Mouse (Mus musculus) intestine, embryonic 15.5 days (tissue): Measurements from ENCODE around the gene Slc17a6. TPM values are rescaled to one million over a fixed set of nuclear protein-coding genes. Genes with fewer than 3 reads are reported as not detected.

Experiments used
- ATAC-seq: fragments of 200-750 bp; cut with Nextera tagmentation; 2 replicates; pipeline ENCODE4 v1.8.0; 2017; ENCODE audit warnings: moderate TSS enrichment, moderate library complexity
- H3K27ac ChIP-seq: fragments of 300-500 bp; sonication (generic); 2 replicates; pipeline ENCODE4 v1.5.1; 2015; ENCODE audit warnings: mild to moderate bottlenecking, inconsistent platforms
- H3K27me3 ChIP-seq: fragments of 300-500 bp; sonication (generic); replicated peaks from 2 replicates; pipeline ENCODE4 v1.6.1; 2015; ENCODE audit warnings: inconsistent platforms
- H3K36me3 ChIP-seq: fragments of 300-500 bp; sonication (generic); 2 replicates; pipeline ENCODE4 v1.6.1; 2015; ENCODE audit warnings: inconsistent platforms
- H3K4me1 ChIP-seq: fragments of 300-500 bp; sonication (generic); replicated peaks from 2 replicates; pipeline ENCODE4 v1.6.1; 2015; ENCODE audit warnings: inconsistent platforms
- H3K4me2 ChIP-seq: fragments of 300-500 bp; sonication (generic); replicated peaks from 2 replicates; pipeline ENCODE4 v1.6.1; 2015; ENCODE audit warnings: mild to moderate bottlenecking, inconsistent platforms
- H3K4me3 ChIP-seq: fragments of 300-500 bp; sonication (generic); replicated peaks from 2 replicates; pipeline ENCODE4 v1.5.1; 2015; ENCODE audit warnings: inconsistent platforms
- H3K9ac ChIP-seq: fragments of 300-500 bp; sonication (generic); 2 replicates; pipeline ENCODE4 v1.6.1; 2015; ENCODE audit warnings: inconsistent platforms
- H3K9me3 ChIP-seq: fragments of 300-500 bp; sonication (generic); 2 replicates; pipeline ENCODE4 v1.6.1; 2016; ENCODE audit warnings: inconsistent platforms
- WGBS: fragments of 180-500 bp; shearing (Covaris S2); methylation state at CpG from one replicate; pipeline ENCODE4 v1.1.7; 2015; 5-methylcytosine and 5-hydroxymethylcytosine counted together
- polyA plus RNA-seq: library from polyadenylated mRNA; unstranded; fragments of >200 nt; fragmentation: Nextera tagmentation; extraction: Ambion mirVana; gene quantifications from 2 replicates; pipeline ENCODE4 v1.2.1, GENCODE M21; 2015

Slc17a6 gene
- polyA plus RNA-seq, 1 experiment from 2014 or later, result 0.34 TPM

DNA sequence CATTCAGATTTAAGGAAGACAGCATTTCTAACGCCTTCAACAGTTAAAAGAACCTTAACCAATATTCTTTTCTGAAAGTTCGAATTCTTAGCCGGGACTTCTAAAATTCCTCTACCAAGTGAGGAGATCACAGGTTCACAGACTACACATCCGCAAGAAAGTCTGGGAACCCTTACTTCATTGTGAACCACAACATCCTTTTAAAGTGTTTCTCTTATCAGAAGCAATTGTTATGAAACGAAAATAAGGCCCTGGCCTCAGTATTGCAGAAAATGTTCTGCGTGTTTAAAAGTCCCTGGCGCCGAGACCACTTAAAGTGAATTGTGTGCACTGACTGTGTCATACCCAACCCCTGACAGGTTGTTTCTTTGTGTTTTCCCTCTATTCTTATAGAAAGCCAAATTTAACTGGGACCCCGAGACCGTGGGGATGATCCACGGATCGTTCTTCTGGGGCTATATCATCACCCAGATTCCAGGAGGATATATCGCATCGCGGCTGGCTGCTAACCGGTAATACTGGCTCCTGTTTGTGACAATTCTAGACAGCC is 4.7 kb downstream of the Slc17a6 start:
- H3K9me3 ChIP-seq, result no peaks in the 10 kb centered on the region
- no peak overlapping the region for H3K27ac ChIP-seq
- no peak overlapping the region for H3K4me2 ChIP-seq
- no peak for ATAC-seq
- H3K36me3 ChIP-seq, result no peaks in the 10 kb centered on the region
- WGBS, result 2% methylated on average over 16 of the region's 16 CpGs
- H3K4me3 ChIP-seq, result no peak overlapping the region
- no peaks in the 10 kb centered on the region; the same call in 1 of the 2 replicates for H3K4me1 ChIP-seq
- H3K9ac ChIP-seq, result no peak overlapping the region
- peaks cover 62% of the 10 kb centered on the region for H3K27me3 ChIP-seq

DNA sequence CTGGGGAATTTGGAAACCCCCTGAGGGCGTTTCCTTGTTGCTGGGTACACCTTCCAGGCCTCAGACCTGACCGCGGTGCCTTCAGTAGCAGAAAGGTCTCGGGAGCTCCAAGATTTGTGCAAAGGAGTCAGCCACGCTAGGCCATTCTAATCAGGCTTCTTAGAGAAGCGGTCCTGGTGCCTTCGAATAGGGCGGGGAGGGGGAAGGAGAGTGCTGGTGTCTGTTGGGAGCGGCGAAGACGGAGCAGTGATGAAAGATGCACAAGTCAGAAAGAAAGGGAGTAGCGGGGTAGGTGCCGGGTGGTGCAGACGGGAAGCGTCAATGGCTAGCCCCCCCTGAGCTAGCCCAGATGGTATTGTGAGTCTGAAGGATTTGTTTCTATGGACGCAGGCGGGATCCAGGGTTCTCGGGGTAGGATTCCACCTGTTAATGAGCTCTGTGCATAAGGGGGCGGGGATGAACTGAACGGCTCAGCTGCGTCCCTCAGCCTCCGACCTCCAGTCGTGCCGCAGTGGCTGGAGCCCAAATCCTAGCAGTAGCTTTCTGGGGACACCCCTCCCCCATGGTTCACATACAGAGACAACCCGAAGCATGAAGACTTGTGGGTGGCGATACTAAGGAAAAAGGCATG is 5.3 kb downstream of the Slc17a6 start:
- Histone ChIP-seq H3K4me3 (no peak overlapping the region), H3K27ac (no peak overlapping the region), H3K9ac (no peak overlapping the region), H3K4me2 (no peak overlapping the region), H3K27me3 (peaks cover 56% of the 10 kb centered on the region), H3K36me3 (no peaks in the 10 kb centered on the region), H3K4me1 (no peaks in the 10 kb centered on the region), H3K9me3 (no peaks in the 10 kb centered on the region)
- ATAC-seq, result no peak
- WGBS, result 2% methylated on average over 26 of the region's 26 CpGs

DNA sequence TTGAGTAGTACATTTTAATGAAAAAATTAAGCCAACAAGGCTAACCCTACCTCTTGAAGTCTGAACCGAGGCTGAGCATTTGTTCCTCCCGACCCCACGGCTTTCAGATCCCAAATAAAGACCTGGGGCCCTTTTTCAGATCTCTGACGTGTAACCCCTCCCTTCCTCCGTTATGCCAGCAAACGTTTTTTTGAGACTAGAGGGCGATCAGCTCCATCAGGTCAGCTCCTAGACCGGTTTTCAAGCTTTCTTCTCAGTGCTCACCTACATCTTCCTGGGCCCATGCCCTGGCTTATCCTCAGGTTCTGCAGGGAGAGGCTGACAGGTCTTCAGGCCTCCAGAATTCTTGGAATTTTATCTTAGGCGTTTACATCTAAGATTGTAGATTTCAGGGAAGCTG is 5.9 kb downstream of the Slc17a6 start:
- Histone ChIP-seq H3K4me1 (no peaks in the 10 kb centered on the region), H3K27me3 (peaks cover 55% of the 10 kb centered on the region)
- 2% methylated on average over 9 of the region's 9 CpGs for WGBS

DNA sequence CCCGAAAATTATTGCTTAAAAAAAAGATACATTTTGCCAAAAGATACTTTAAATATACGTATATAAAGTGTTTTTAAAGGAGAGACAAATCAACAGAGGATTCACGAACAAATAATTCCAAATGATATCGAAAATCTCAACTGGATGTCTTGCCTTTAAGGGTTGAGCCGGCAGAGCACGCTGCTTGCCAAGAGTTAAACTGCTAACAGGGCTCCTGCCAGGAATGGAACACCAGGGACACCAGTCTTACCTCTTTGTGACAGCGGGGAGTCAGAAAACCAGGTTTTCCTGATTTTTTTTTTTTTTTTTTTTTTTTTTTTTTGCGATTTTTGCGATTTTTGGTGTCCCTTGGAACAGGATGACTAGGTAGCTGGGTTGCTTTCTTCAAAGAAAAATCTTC is 6.5 kb downstream of the Slc17a6 start:
- Histone ChIP-seq H3K4me2 (no peak overlapping the region), H3K27ac (no peak overlapping the region), H3K4me3 (no peak overlapping the region), H3K9ac (no peak overlapping the region), H3K9me3 (no peaks in the 10 kb centered on the region), H3K27me3 (peaks cover 55% of the 10 kb centered on the region), H3K36me3 (no peaks in the 10 kb centered on the region), H3K4me1 (no peaks in the 10 kb centered on the region)
- WGBS, result 4% methylated on average over 9 of the region's 9 CpGs
- ATAC-seq, result no peak

More for the DNA sequence above, 5.9 kb downstream of the Slc17a6 start:
- Histone ChIP-seq H3K4me2 (no peak overlapping the region), H3K27ac (no peak overlapping the region), H3K9ac (no peak overlapping the region), H3K36me3 (no peaks in the 10 kb centered on the region), H3K4me3 (no peak overlapping the region), H3K9me3 (no peaks in the 10 kb centered on the region)
- ATAC-seq, result no peak

DNA sequence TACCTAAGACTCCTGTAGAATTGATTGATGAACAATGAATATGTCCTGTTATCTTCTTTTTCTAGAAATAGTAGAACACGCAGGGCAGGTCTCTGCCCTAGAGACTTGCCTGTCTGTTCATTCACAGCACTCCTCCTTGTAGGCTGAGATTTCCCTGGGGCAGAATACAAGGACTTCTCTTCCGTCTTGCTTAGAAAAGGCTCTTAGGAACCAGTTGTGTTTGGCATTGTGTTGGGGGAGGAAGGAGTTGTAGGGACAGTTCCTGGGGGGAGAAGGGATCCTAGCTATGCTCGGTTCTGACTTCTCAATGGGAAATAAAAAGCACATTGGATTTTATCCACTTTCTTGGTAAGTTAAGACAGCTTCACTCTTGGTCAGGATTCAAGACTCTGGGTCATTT is 7.4 kb downstream of the Slc17a6 start:
- no peaks in the 10 kb centered on the region for H3K36me3 ChIP-seq
- no peaks in the 10 kb centered on the region for H3K9me3 ChIP-seq
- no peak for ATAC-seq
- H3K27me3 ChIP-seq, result peaks cover 47% of the 10 kb centered on the region
- H3K4me3 ChIP-seq, result no peak overlapping the region
- H3K4me2 ChIP-seq, result no peak overlapping the region
- H3K4me1 ChIP-seq, result no peaks in the 10 kb centered on the region
- H3K27ac ChIP-seq, result no peak overlapping the region
- H3K9ac ChIP-seq, result no peak overlapping the region
- 5% methylated on average over 3 of the region's 3 CpGs for WGBS

DNA sequence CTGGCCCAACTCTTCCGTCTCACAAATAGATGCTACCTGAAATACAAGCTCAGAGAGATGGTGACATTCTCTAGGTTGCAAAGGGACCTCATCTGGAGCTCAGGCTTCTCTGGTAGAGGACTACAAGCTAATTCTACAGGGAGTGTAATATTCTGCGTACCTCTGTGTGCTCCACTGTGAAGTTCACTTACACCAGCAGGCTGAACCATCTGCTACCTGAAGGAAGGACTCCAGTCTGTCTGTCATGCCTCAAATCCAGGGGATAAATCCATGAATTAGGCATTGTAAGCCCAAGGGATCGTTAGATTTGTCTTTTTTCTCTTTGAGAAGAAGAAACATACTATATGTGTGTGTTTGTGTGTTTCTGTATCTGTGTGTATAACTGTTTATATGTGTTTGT is 9.4 kb downstream of the Slc17a6 start:
- no peaks in the 10 kb centered on the region for H3K36me3 ChIP-seq
- H3K9ac ChIP-seq, result no peak overlapping the region
- no peak overlapping the region for H3K4me2 ChIP-seq
- no peak overlapping the region for H3K4me3 ChIP-seq
- H3K9me3 ChIP-seq, result no peaks in the 10 kb centered on the region
- no peak for ATAC-seq
- H3K4me1 ChIP-seq, result no peaks in the 10 kb centered on the region
- no peak overlapping the region for H3K27ac ChIP-seq
- peaks cover 29% of the 10 kb centered on the region for H3K27me3 ChIP-seq
- WGBS, result 62% methylated on average over 3 of the region's 3 CpGs

DNA sequence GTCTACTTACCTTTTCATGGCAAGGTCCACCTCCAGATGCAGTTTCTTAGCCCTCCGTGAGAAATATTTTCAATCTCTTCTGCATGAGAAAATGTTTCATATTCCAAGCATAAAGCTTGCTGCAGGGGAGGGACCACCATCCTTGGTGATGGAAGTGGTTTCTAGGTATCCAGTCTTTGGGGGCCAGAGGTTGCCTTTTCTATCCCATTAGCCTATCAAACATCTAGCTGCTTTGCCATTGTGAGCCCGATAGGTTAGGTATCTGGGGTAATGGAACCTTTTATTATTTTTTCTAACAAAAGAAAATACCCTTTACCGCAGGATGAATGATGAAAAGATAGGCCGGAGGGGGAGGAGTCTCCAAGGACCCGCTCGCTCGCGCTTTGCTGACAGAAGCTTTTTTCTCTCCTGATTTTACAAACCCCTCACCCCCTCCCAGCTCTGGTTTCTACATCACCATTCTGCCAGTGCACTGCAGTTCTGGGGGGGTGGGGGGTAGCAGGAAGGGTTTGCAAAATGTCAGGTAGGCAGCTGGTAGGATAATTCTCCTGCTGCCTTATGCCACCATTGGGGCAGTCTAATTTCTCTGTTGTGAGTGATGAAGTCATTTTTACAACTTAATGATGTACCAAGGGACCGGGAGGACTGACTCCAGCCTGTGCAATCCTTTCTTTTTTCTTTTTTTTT is 10.9 kb downstream of the Slc17a6 start:
- no peak; the same call in 1 of the 2 replicates for ATAC-seq
- peaks cover 16% of the 10 kb centered on the region for H3K27me3 ChIP-seq
- no peak overlapping the region for H3K27ac ChIP-seq
- H3K4me3 ChIP-seq, result no peak overlapping the region
- H3K36me3 ChIP-seq, result no peaks in the 10 kb centered on the region
- H3K4me2 ChIP-seq, result no peak overlapping the region
- no peaks in the 10 kb centered on the region for H3K9me3 ChIP-seq
- H3K4me1 ChIP-seq, result no peaks in the 10 kb centered on the region
- WGBS, result 10% methylated on average over 9 of the region's 9 CpGs
- H3K9ac ChIP-seq, result no peak overlapping the region

DNA sequence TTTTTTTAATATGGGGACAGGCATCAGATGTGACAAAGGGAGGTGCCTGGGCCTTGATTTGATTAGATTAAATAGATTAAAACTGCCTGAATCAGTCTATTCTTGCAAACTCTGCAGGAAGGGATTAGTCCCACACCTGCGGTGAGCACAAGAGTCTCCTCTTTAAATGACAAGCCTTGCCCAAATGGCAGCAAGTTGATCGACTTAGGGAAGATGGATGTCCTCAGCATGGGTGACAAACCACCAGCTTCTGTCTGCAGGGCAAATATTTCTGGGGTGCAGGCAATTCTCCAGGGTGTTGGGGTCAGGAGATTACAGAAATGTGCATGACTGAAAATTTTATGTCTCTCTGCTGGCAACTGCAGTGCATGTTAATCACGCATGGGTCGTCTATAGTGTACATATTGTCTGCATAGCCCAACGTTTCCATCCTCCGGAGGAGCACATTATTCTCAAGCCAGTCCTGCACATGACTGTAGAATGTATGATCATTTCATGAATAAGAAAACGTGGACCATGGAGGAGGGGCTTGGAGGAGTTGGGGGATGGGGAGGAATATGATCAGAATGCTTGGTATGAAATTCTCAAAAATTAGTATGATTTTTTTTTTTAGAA is 11.5 kb downstream of the Slc17a6 start:
- WGBS, result 11% methylated on average over 7 of the region's 7 CpGs
- H3K36me3 ChIP-seq, result no peaks in the 10 kb centered on the region
- no peaks in the 10 kb centered on the region for H3K4me1 ChIP-seq
- no peak overlapping the region for H3K4me2 ChIP-seq
- no peak for ATAC-seq
- H3K4me3 ChIP-seq, result no peak overlapping the region
- H3K27me3 ChIP-seq, result peaks cover 13% of the 10 kb centered on the region
- H3K9ac ChIP-seq, result no peak overlapping the region
- H3K27ac ChIP-seq, result no peak overlapping the region
- H3K9me3 ChIP-seq, result no peaks in the 10 kb centered on the region

DNA sequence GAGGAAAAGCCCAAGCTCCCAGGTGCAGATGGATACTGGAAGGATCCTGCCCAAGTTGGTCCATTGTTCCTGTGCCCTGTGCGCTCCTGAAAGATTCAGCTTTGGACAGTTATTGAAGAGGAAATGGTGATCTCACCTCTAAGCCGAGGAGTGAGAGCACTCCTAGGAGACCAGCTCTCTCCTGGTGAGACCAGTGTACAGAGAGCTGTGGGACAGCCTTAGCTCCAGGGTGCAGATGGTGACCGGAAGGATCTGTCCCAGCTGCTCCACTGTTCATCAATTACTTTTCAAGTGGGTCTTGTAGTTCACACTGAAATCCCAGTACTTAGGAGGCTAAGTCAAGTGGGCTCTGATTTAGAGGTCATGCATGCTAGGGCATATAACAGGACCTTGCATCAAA is 35.3 kb downstream of the Slc17a6 start:
- Histone ChIP-seq H3K9ac (no peak overlapping the region), H3K4me2 (no peak overlapping the region), H3K4me1 (no peaks in the 10 kb centered on the region), H3K9me3 (no peaks in the 10 kb centered on the region), H3K36me3 (no peaks in the 10 kb centered on the region), H3K27ac (no peak overlapping the region), H3K27me3 (no peaks in the 10 kb centered on the region), H3K4me3 (no peak overlapping the region)
- no peak for ATAC-seq
- WGBS, result 76% methylated on average over 3 of the region's 3 CpGs

DNA sequence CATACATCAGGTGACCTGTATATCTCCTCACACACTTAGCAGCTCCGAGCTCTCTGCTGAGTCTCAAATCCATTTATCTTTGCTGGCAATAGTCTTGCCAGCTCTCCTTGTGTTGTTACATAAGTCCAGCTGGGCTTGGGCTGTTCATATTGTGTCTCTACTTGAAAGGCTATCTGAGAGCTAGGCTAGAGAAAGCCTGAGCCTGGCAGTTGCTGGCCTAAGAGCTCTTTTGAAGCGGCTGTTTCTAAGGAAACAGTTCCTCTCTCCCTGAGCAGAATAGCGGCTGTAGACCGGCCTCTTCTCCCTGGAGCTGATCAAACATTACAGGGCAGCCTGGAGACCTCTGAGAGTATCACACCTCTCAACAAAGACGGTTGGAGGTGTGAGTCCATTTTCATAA is 40.6 kb downstream of the Slc17a6 start:
- Histone ChIP-seq H3K4me1 (no peaks in the 10 kb centered on the region), H3K27me3 (no peaks in the 10 kb centered on the region), H3K9me3 (no peaks in the 10 kb centered on the region), H3K4me2 (no peak overlapping the region), H3K4me3 (no peak overlapping the region), H3K36me3 (no peaks in the 10 kb centered on the region), H3K9ac (no peak overlapping the region), H3K27ac (no peak overlapping the region)
- no peak for ATAC-seq
- WGBS, result 21% methylated on average over 5 of the region's 5 CpGs

DNA sequence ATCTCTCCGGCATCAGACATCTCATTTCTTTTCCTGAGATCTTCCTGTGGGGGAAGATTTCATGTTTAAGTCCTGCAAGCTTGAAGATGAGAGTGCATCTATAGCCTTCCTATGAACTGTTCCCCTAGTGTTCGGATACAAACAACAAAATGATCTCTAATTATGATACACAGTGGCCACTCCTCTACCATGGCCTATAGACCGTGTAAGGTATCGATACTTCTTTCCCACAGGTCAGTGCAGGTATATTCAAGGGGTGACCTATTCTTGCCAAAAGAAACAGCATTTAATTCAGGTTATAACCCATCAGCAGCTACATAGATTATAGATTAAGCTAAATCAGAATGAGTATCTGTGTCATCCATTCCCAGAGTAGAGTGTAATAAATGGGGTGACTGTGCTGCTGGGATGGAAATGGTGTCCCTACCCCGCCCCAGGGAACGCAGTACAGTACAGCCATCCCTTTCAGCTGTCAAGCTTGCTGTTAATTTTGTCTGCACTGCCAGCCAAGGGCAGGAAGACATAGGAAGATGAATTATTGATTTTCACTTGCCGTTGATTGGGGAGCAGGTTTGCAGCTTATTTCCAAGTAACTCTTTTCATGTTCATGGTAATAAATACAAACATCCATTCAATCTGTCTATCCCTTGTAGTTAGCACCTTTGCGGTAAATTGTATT is 71.9 kb downstream of the Slc17a6 start:
- Histone ChIP-seq H3K27me3 (no peaks in the 10 kb centered on the region), H3K27ac (no peak overlapping the region), H3K4me1 (no peaks in the 10 kb centered on the region), H3K4me3 (no peak overlapping the region), H3K9me3 (no peaks in the 10 kb centered on the region), H3K36me3 (no peaks in the 10 kb centered on the region), H3K4me2 (no peak overlapping the region), H3K9ac (no peak overlapping the region)
- no peak for ATAC-seq
- WGBS, result 86% methylated on average over 8 of the region's 8 CpGs

DNA sequence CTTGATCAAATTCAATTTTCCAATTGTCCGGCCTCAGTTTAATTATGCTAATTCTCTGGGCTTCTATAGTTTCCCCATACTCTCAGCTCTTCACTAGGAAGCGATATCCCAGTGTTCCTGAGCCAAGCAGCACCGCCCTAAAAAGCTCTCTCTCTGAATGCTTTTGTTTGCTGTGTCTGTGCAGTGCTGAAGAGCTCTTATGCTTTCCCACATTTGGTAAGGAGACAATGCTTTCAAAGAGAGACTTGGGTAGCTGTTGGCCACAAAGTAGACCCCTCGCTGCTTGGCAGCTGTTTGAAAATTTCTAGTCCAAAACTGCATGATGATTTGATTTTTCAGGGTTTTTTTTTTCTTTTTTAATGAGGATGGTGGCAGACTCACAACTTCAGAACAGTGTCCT is 72.6 kb downstream of the Slc17a6 start:
- Histone ChIP-seq H3K4me1 (no peaks in the 10 kb centered on the region), H3K4me3 (no peak overlapping the region), H3K9me3 (no peaks in the 10 kb centered on the region), H3K4me2 (no peak overlapping the region), H3K36me3 (no peaks in the 10 kb centered on the region), H3K27ac (no peak overlapping the region), H3K27me3 (no peaks in the 10 kb centered on the region), H3K9ac (no peak overlapping the region)
- WGBS, result 79% methylated on average over 4 of the region's 4 CpGs
- no peak for ATAC-seq
